Mouse (Mus musculus) ES-E14 (cell line): ENCODE results near the gene Fars2.

ENCODE experiments used
- CHD2 ChIP-seq: IDR thresholded peaks from 2 replicates; pipeline ENCODE4 v1.6.1; 2014; ENCODE audit warnings: mild to moderate bottlenecking, low read depth, low read length, inconsistent platforms
- HCFC1 ChIP-seq: IDR thresholded peaks from 2 replicates; pipeline ENCODE4 v1.6.1; 2012; ENCODE audit warnings: low read length, inconsistent platforms, borderline replicate concordance; ENCODE audit not compliant: insufficient read depth

- TF ChIP-seq CHD2 (no peak), HCFC1 (no peak)
Observed at GRCm38 (mm10) chr13:36200453-36200852, 83.2 kb downstream of the Fars2 start.
